Mouse (Mus musculus): ENCODE data around the gene Tnpo1.
"Not testable (repeated sequence)": the region's sequence is repeated elsewhere in the genome, so short reads cannot be mapped to it uniquely, and the experiment has no call there.

Gene Tnpo1

DNA sequence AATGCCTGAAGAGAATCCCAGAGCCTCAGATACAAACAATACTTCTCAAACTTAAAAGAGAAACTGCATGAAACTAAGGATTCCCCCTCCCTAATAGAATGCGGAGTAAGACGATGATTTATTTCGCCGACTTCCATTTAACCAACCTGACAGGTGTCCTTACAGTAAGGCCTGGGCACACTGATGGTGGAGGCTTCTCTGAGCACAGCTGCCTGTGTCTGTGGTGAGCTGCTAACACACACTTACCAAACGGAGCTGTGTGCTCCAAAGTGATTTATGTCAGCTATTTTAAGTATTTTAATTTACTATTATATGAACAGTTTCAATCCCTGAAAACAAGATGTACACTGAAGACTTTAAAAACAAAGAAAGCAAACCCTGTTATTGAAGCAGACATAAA lies 42.4 kb downstream of the Tnpo1 start:
- DNase-seq: no peak

DNA sequence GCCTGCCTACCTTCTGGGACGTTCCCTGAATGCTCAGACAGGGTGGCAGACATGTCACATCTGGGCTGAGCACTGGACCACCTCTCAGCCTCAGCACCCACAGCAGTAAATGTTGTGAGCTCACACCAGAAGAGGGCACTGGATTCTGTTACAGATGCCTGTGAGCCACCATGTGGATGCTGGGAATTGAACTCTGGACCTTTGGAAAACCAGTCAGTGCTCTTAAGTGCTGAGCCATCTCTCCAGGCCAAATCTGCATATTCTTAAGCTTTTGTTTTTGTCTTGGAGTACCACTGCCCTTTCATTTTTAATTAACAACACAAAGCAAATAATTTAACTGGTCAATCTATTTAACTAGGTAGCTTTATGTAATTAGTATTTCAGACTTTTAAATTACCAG lies 44.2 kb downstream of the Tnpo1 start:
- DNase-seq: no peak

DNA sequence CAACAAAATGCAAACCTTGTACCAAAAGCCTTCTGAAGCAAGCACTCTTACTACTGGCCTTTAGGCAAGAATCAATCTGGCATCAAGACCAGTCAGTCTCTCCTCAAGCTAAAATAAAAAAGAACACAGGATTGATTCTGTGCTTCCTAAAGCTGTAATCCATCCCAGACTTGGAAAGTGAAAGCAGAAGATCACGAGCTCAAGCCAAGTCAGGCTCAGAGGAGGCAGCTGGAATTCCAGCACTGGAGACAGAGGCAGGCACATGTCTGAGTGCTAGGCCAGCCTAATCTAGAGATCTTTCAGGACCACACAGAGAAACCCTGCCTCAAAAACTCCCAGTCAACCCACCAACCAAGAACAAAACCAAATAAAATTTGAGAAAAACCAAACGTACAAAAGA lies 45.8 kb downstream of the Tnpo1 start:
- DNase-seq: no peak

DNA sequence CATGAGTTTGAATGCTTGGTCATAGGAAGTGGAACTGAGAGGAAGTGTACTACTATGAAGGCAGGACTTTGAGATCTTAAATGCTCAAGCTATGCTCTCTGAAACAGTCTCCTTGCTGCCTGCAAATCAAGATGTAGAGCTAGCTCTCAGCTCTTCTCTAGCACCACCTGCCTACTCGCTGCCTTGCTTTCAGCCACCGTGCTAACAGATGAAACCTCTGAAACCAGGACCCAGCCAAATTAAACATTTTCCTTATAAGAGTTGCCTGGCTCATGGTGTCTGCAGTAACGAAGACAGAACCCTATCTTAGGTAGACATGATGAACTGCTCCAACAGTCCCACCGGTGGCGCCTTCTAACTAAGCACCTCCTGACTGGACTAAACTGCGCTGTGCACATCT lies 46.8 kb downstream of the Tnpo1 start:
- DNase-seq: no peak

DNA sequence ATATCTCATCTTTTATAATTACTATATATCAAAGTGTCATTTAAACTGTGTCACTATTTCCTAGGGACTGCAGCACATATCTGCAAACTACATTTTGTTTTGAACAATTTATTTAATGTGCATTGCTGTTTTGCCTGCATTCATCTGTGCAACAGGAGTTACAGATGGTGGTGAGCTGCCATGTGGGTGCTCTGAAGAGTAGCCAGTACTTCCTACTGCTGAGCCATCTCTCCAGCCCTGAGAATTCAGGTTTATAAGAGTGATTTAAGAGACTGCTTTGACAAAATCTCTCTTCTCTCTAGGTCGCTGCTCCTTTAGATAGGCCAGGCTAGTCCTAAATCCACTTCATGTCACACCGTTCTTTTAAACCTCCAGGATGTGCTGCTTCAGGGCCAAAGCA lies 49.0 kb downstream of the Tnpo1 start:
- no peak for DNase-seq

DNA sequence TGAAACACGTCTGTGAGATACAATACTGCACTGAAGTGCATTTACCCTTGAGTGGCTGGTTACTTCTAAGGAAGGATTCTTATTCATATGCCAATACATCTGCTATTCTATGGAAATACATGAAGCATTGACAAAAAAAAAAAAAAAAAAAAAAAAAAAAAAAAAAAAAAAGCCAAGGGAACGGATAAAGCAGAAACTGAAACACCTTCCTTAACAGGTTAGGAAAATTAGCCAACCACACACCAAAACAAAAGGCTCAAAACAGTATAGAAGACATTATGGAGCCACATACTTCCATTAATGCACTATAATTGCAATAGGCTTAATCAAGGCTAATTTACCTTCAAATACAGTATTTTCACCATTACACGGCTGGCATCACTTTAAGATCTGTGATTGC lies 51.5 kb downstream of the Tnpo1 start:
- DNase-seq: no peak

DNA sequence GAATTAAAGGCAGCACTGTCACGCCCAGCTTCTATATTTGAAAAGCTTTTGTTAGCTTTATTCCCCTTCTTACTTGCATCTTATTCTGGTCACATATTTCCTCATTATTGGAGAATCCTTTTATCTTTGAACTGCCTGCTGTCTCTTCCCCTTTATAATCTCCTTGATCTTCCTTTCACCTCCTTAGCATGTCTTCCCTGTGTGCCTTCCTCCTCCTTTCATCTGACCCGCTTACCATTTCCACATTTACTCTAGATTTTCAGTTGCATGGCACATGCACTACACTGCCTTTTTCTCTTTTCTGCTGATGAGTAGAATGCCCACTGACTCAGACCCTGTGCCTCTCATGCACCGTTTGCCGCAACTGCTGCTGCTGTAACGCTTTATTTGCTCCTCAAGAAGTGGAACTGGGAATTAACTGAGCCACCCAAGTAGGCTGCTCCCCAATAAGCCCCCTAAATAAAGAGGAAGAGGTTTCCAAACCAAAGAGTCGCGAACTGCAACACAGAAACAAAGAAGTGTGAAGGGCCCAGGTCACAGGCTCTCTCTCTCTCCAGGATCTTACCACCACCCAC lies 53.8 kb downstream of the Tnpo1 start:
- DNase-seq: no peak

DNA sequence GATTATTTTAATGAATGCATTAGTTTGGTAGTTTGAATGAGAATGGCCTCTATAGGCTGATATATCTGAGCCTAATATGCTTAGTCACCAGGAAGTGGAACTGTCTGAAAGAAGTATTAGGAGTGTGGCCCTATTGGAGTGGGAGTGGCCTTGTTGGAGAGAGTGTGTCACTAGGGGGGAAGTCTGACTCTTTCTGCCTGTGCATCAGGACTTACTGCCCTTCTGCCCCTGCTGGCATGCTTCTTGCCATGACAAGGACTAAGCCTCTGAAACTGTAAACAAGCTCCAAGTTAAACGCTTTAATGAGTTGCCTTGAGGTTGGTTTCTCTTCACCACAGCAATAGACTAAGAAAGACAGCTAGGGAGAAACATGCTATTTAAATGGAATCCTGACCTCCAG lies 54.9 kb downstream of the Tnpo1 start:
- no peak for DNase-seq

DNA sequence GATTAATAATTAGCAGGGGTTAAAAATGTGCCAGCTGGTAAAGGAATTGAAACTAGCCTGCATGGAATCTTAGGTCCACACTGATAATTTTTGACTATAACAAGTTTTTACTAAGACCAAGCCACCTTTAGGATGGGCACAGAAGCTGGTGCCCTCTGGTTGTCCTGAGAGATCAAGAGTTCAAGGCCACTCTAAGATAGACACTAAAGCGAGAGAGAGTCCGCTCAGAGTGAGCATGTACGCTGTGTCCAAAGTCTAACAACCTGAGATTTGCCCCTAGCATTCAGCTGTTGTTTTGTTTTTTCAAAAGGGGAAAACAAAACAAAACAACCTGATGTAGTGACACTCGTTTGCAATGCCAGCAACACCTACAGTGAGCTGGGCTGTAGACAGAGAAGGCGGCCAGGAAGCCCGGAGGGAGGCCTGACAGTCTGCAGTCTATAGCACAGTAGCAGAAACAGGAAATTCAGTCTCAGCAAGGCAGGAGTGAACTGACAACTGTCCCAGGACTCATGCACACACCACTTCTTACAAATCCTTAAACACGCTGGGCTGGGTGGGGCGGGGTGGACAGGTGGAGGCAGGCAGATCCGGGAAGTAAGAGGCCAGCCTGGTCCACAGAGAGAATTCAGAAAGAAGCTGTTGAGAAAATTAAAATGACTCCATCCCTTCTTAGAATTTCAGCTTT lies 57.8 kb downstream of the Tnpo1 start:
- DNase-seq: no peak

DNA sequence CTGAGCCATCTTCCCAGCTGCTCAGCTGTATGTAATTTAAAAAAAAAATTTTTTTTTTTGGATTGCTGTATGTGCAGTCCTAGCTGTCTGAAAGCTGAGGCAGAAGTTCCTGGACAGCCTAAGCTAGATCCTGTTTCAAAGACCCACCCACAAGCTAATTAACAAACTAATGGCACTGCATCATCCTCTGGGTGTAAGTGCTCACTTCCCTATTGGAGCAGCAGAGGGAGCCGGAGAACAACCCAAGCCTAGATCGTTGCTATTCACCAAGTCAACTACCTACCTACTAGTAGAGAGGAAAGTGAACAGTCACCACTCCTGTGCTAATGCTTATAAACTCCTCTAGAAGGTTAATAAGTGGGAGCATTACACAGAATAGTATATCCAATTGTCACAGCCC lies 58.4 kb downstream of the Tnpo1 start:
- peak; percentile 61 for DNase-seq

DNA sequence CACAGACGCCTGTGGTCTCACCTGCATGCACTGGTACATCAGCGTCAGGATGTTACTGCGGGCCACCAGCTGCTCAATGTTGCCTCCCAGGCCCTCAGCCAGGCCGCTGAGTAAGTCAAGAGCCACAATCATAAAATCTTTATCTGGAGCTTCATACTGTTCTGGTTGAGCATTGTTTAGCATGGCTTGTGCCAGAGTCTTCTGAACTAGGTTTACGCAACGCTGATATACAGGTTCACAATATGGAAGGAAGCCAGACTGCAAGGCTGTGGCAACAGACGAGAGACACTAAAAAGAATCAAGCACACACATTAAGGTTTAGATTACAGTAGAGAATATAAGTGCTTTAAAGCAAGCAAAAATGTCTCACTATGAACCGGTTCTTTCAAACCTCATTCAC lies 70.9 kb downstream of the Tnpo1 start:
- no peak for DNase-seq

DNA sequence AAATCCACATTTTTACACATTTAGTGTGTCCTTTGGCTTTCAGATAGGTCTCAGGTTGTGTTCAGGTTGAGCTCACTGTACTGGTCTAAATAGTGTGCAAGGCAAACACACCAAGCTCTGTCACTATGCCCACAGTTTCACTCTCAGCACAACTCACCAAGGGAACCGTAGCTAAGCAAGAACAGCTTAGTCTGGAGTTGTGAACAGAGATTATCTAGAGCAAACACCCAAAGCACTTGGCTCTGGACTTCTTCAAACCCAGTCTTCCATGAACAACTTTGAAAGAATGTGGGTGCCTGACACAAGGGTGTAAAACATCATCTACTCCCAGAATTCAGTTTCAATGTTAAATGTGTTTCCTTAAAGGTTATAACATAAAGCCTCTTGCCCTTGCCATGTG lies 80.4 kb downstream of the Tnpo1 start:
- no peak for DNase-seq

DNA sequence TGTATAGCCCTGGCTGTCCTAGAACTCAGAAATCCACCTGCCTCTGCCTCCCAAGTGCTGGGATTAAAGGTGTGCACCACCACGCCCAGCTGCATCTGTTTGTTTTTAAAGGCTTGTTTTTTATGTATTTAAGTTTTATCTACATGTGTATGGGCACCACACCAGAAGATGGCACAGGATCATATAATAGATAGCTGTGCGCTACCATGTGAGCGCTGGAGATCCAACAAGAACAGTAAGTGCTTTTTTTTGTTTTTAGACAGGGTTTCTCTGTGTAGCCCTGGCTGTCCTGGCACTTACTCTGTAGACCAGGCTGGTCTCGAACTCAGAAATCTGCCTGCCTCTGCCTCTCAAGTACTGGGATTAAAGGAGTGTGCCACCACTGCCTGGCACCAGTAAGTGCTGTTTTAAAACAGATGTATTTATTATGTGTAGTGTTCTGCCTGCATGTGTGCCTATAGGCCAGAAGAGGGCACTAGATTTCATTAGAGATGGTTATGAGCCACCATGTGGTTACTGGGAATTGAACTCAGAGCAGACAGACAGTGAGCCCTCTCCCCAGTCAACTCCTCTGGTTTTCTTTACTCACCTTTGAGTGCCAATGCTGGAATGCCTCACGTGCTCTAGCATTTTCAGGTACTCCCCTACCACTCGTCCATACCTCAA lies 89.6 kb downstream of the Tnpo1 start:
- DNase-seq: no peak

DNA sequence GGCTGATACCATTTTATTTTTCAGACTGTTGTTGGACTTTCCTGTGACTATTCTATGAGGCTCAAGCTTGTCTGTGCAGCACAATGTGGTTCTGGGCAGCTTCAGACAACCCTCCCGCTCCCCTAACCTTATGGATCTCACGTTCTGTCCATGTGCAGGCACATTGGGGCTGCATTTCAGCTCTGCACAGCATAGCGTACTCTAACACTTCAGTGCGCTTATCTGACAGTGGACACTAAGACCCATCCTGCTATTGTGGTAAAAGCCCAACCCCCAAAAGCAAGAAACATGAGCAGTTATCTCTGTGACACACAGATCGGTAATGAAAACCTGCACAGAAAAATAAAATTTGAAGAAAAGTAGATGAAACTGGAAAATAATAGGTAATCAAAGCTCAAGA lies 90.4 kb downstream of the Tnpo1 start:
- DNase-seq: no peak

DNA sequence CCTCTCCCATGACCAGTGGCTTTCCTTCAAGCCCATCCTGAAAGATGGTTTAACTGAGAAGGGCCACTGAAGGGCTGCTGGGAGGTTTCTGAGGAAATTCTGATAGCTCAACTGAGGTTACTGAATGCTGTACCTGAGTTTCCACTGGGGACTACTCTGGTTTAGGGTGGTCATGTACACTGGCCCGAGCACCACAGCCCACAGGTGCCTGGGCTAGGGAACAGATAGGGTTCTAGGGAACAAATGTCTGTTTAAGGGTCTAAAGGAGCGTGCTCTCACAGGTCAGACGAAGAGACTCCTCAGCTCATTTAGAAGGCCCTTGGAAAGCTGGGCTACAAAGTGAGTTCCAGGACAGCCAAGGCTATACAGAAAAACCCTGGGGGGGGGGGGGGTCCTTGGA lies 91.5 kb downstream of the Tnpo1 start:
- DNase-seq: no peak

DNA sequence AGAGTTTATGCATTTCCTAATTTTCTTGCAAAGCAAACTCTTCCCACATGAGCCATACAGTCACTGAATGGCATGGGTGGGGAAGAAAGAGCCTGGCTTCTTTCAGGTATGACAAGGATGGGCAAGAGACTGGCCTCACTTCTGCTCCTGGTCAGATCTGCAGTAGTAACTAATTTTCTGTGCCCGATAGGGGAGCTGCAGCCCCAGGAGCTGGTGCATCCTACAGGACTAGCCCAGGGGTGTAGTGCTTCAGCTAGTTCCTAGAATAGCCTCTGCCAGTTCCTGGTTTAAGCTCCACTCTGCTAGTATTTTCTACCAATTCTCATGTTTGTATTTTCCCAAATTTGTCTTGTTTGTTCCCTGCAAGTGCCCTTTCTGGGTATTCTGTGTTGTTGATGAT lies 92.0 kb downstream of the Tnpo1 start:
- DNase-seq: no peak

DNA sequence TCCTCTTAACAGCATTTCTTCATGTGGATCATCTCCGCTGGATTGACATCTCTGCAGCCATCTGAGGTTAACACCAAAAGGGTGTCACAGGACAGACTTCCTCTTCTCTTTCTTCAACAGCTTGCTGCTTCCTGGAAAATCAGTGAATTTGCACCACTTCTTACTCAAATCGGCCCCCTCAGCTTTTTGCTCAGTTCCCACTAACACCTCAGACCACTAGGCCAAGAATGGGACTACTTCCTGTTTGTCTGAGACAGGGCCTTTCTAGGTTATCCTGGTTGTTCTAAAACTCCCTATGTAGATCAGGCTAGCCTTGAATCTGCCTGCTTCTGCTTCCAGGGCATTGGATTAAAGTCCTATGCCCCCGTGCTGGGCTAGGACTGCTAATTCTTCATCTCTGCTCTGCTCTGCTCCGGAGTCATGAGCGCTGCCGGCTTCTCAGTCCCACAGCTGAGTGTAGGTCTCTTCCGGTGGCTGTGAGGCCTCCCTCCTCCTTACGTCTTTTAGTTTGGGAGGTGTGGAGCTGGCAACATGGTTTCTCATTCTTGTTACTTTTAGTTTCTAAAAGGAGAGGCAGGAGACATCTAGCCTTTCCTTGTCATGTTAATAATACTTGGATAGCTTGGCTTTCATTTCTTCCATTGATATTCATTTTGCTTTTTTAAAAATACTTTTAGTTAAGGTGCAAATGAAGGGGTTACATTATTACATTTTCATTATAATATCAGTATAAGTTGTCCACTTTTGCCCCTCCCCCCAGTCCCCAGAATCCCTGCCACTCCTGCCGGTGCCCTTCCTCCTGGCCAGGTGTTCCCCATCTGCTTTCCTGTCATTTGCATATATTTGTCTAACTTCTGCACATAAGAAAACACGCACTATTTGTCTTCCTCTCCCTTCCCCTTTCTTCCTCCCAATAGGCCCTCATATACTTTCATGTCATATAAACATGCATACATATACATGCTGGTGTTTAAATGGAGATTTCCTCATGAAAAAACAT lies 93.4 kb downstream of the Tnpo1 start:
- DNase-seq: no peak

DNA sequence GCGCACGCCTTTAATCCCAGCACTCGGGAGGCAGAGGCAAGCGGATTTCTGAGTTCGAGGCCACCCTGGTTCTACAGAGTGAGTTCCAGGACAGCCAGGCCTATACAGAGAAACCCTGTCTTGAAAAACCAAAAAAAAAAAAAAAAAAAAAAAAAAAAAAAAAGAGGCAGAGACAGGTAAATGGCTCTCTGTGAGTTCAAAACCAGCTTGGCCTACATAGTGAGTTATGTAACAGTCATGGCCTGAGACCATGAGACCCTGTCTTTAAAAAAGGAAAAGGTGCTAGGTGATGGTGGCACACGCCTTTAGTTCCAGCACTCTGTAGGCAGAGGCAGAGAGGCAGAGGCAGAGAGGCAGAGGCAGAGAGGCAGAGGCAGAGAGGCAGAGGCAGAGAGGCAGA lies 97.2 kb downstream of the Tnpo1 start:
- DNase-seq: not testable (repeated sequence)

DNA sequence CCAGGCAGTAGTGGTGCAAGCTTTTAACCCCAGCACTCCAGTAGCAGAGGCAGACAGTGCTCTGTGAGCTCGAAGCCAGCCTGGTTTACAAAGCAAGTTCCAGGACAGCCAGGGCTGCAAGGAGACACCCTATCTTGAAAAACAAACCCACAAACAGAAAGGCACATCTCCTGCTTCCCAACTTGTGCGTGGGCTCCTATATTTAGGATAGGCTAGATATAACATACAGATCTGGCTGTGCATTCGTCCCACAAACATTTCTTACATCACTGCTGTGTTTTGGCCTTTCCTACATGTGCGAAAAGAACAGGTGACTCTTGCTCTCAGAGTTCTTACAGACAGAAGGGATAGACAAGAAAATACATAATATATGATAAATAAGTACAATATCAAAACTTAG lies 100.6 kb downstream of the Tnpo1 start:
- DNase-seq: no peak

DNA sequence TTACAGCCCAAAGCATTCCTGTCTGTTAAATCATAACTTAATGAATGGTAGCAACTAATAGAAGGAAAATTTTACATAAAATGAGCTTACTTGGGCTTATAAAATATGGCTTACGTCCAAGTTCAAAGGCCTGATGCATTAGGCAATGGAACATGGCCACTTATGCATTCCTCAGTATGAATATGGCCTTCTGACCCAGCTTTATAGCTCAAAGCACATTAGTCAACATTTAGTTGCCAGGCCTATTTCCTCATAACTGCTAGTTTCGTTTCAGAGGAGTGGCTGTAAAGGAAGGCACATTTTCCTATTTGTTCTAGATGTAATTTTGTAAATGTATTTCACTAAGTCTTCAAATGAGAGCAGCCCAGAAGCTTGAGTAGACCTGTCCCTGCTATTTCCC lies 107.1 kb downstream of the Tnpo1 start:
- DNase-seq: no peak

DNA sequence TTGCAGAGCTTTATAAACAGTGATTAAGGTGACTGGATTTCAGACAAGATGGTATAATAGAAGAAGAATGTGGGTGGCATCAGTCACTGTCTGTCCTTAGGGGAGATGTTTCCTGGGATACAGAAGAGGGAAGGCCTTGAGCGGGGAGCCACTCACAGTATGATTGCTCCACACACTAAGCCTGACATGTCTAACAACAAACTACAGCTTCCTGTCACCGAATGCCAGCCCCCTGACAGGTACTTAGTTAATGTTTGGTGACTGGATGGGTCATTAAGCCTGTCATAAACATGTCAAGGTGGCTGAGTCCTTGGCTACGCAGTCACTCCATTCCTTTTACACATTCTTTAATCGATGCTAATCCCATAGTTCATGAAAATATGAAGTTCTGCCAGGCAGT lies 108.0 kb downstream of the Tnpo1 start:
- DNase-seq: no peak

DNA sequence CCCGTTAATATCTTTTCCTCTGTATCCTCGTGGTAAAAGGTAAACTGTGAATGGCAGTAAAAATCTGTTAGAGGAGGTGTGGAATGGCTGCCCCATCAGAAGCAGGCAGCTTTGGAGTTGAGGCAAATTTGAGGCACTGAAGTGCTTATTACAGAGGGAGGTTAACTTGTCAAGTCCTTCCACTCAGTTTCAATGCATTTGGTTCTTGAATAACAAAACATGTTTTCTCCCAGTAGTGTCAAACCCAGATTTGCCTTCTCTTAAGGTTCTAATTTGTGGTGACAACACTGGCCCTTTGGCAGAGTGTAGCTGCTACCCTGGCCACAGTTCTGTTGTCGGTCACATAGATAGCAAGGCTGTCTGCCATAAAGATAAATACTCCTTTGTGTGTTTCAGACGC lies 108.4 kb downstream of the Tnpo1 start:
- no peak for DNase-seq

DNA sequence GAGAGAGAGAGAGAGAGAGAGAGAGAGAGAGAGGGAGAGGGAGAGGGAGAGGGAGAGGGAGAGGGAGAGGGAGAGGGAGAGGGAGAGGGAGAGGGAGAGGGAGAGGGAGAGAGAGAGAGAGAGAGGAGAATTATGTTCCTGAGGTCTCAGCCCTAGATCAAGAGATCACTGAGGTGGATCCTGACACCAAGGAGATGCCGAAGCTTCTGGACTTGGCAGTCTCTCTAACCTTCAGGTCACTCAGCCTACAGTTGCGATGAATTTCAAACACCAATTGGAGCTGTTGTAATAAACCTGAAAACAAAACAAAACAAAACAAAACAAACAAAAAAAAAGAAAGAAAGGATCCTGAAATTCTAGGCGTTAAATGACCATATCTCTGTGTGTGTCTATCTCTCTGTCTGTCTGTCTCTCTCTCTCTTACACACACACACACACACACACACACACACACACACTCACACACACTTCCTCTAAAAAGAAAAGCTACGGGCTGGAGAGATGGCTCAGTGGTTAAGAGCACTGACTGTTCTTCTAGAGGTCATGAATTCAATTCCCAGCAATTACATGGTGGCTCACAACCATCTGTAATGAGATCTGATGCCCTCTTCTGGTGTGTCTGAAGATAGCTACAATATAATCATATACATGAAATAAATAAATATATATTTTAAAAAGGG lies 109.1 kb downstream of the Tnpo1 start:
- DNase-seq: not testable (repeated sequence)

Data from lung, postnatal 14 days (tissue).